Mouse (Mus musculus) B cell, adult (primary cell): Measurements from ENCODE around the gene Dnase1l1. TPM values are rescaled to one million over a fixed set of nuclear protein-coding genes. Genes with fewer than 3 reads are reported as not detected.

Experiments
- total RNA-seq: library from RNA; stranded (reverse); gene quantifications from 4 replicates; pipeline ENCODE4 v1.2.4, GENCODE M21; 2023; ENCODE audit not compliant: inconsistent age

The Dnase1l1 gene
- total RNA-seq: 13.0 to 20.3 TPM (median 15.0 TPM) in 4 replicates

DNA sequence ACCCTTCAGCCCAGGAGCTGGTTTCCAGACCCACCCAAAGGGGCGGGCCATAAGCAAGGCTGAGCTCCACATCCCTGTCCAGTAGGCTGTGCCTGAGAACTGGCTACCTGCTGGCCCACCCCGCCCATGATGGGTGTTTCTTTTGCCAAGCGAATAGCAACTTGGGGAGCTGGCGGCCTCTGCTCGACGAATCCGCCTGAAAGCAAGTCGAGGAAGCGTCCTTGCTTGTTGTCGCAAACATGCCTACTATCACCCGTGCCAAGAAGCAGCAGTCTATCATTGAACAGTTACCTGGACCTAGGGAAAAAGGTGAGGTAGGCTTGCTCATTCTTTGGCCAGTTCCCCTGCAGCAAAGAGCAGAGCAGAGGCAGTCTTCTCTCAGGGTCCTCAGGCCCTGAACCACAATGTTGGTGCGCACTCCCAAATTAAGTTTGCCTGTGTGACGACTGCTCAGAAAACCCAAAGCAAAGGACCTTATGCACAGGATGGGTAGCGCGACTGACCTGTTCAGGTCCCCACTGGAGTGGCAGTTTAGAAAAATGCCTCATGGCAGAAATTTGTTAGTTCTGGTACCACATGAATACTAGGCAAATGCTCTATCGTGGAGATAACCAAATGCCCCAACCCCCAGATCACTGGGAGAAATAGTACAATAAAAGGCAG lies at the start of gene Dnase1l1, which contains the start of gene Taz:
Gene Dnase1l1, minus strand, starts transcription at position 606 of the 663 bp plus-strand sequence.
Gene Taz, plus strand, starts transcription at position 181 of the 663 bp plus-strand sequence.

DNA sequence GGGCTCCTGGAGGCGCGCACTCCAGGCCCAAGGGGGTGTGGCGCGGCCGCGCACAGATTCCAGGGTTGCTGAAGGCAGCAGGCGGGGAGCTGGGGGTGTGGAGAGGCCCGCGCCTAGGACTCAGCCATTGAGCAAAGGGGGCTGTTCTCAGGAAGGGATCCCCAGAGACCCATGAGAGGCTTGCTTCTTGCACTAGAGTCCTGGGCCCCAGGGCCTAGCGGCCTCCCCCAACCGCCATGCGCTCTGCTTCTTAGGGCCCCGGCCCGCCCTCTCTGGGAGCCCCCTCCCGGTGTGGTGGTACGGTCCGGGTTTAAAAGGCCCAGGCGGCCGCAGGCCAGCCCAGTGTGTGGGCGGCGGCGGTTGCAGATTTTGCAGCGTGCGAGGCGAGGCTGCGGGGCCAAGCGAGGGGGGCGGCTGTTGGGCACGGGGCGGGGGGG lies 46.6 kb upstream of the Dnase1l1 start, which contains the start of gene Plxna3:
Gene Plxna3, plus strand, starts transcription at position 342 of the 437 bp plus-strand sequence.

DNA sequence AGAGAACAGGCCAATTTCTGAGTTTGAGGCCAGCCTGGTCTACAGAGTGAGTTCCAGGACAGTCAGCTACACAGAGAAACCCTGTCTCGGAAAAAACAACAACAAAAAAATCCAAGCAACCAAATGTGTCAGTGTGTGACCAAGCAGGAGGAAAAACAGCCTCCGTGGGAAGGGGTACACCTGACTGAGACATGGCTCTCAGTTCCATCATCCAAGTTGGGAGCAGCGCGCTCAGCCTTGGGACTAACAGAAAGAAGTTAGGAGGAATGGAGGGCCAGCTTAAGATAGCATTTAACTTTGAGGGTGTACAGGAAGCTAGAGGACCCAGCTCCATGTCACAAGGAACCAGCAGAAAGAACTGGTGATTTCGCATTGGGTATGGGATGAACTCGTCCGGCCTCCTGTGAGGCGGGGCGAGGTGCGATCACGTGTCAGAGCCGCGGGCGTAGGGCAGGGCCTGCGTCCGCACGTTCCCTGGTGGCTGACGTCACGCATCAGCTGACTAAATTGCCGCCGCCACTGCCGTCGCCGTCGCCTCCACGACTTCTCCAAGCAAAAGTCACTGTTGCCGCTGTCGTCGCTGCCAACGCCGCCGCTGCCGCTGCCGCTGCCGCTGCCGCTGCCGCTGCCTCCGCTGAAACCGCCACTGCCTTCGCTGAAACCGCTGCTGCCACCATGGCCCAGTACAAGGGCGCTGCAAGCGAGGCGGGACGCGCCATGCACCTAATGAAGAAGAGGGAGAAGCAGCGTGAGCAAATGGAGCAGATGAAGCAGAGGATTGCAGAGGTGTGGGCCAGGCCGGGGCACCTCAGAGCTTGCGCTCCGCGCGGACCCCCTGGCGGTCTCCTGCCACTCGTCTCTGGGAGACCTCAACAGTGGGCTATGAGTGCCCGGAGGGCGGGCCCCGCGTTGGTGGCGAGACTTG lies 30.7 kb upstream of the Dnase1l1 start, which contains the start of gene Fam50a:
Gene Fam50a, plus strand, starts transcription at position 494 of the 925 bp plus-strand sequence.

DNA sequence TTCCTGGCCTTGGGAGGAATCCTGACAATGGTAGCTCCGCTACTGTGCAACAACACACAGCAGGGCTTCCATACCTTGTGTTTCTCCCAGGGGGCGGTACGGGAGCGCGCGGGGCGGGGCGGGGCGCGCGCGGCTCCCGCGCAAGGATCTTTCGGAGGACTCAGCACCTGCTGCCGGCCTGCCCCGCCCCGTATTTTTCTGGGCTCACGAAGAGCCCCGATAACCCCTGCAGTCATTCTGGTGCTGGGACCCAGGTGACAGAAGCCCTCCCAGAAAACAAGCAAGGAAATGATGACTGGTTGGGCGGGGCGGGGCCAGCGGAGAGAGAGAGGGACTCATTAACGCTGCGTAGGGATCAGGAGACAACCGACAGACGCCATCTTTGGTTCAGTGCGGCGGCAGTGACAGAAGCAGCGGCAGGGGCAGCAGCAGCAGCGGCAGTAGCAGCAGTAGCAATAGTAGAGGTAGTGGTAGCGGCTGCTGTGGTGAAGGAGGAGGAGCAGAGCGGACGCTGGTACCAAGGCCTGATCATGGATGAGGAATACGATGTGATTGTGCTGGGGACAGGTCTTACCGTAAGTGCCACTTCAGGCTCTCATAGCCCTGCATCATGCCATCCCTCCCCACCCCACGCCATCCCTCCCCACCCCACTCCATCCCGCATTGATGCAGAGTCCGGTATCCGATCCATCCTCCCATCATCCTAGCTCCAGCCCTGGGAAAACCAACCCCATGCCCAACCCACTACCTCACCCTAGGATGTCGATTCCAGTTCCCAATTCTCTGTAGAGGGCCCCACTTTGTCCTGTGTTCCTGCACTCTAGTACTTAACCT lies 22.9 kb upstream of the Dnase1l1 start, which contains the start of gene Gdi1:
Gene Gdi1, plus strand, starts transcription at position 132 of the 834 bp plus-strand sequence.

DNA sequence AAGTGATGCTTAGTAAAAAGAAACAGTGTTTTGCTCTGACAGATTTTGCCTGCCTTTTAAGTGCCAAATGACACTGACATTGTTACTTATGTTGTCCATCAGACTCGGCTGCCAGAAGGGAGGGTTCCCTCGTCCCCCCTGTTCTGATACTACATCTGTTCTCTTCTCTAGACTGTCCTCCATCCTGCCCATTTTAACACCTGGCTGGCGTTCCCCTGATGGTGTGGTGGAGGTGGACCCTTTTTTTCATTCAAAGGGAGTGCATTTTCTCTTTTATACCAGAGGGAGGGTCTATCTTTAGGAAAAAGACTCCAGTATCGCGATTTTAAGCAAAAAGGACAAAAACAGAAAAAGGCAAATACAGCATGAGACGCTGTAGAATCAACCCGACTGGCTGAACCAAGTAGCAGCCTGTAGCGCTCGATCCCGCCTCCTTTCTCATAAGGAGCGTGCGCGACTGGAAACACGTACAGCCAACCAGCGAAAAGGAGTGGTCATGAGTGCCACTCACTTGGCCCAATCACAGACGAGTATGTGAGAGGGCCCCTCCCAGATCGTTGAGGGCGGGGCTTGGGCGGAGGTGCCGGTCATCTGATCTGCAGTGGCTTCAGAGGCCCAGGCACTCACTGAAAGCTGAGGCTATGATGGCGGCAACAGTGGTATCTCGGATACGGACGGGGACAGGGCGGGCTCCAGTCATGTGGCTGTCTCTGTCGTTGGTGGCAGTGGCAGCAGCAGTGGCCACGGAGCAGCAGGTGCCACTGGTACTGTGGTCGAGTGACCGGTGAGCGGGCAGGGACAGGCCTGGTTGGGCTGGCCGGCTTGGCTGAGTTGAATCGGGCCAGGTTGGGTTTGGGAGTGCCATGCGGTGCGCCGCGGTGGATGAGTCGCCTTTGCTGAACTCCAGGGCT lies 14.7 kb upstream of the Dnase1l1 start, which contains the start of gene Atp6ap1:
Gene Atp6ap1, plus strand, starts transcription at position 560 of the 911 bp plus-strand sequence.

DNA sequence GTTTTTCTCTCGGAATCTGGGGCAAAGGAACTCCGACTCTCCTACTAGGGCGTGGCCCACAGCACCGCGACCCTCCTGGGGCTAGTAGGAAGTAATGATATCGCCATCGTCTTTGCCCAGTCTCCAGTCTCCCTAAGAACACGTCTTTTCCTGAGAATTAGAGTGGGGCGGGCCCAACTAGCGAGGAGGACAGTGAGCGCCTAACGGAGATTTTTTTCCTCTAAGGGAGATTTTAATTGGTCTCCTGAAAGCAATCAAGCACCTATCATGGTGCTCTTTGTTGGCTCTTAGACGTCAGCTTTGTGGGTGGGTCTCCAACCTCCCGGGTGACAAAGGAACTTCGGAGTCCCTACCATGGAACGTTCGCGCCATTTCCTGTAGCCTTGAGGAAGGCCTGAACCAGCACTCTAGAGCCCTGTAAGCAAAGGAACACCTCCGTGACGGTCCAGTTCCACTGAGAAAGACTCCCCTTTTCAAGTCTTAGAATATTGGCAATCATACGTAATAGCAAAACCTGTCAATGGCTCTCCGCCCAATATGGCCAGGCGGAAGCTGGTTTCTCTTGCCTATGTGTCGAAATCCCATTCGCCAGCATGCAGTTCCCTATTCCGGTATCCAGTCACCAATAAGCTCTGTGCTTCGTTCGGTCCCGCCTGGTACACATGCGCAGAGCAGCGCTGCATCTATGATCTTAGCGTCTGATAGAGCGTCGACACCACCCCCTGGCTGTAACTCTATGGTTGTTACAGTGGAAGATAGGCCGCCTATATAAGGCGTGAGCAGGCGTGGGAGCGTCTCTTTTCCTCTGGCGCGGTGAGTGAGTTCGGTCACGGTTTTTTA lies 11.9 kb downstream of the Dnase1l1 start, which contains the start of gene Rpl10:
Gene Rpl10, plus strand, starts transcription at position 751 of the 840 bp plus-strand sequence.

DNA sequence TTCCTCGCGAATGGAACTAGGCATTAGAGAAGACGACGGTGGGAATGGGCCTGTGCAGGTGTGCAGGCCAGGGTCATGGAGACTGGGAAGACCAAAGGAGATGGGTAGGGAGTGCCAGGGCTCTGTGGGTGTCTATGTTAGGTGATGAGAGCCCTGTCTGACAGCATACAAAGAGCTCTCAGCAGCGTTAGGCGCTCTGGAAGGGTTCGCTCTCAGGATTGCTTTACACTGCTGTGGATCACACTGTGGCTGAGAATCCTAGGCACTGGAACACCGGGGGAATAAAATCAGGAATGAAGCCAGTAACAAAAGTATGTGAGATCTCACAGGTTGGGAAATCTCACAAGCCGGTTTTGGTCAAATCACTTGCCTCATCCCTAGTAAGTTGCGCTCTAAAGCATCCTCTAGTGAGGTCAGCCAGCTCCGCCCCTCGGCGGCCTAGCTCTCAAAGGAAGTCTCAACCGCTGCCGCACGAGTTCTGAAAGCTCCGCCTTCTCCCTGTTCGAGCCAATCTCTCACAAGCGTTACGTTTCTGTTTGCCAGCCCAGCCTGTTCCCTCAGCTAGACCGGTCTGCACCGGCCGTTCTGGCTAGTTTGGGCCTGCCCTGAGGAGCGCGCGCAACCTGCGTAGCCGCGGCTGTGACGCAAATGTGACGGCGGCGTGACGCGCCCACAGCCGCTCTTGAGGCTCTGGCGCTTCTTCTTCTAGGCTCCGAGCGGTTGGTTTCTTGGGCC lies 27.8 kb downstream of the Dnase1l1 start, which contains the start of gene Emd:
Gene Emd, plus strand, starts transcription at position 535 of the 735 bp plus-strand sequence.

DNA sequence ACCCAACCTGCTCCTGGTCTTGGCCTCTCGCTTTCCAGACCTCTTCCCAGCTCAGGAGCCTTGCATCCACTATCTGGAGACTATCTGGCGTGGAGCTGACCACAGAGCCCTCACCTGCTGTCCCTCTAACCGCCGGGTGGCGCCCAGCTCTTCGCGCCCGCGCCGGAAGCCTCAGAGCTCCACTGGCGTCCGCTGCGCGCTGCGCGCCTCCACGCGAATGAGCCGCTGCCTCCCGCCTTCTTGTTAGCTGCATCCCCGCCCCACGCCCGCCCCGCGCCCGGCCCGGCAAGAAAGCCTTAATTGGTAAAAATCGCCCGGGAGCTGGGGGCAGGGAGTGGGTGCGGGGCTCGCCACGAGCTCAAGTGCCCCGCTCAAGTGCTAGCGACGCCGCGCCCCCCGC lies 32.5 kb downstream of the Dnase1l1 start, which contains the start of gene Flna:
Gene Flna, minus strand, starts transcription at position 206 of the 400 bp plus-strand sequence.

Other genes starting within 250 kb of the Dnase1l1 start
- gene Opn1mw, start 154.9 kb downstream of the Dnase1l1 start, total RNA-seq: not detected in 4 replicates
- gene Mecp2, start 147.0 kb downstream of the Dnase1l1 start, total RNA-seq: 41.7 to 52.4 TPM (median 47.8 TPM) in 4 replicates
- gene Tex28, start 114.5 kb downstream of the Dnase1l1 start, total RNA-seq: not detected in 4 replicates
- 0.42 to 0.67 TPM (median 0.57 TPM) in 4 replicates for gene Tktl1, start 105.1 kb downstream of the Dnase1l1 start, total RNA-seq
- gene Flna, start 32.5 kb downstream of the Dnase1l1 start, total RNA-seq: 454 to 490 TPM (median 483 TPM) in 4 replicates
- gene Emd, start 27.6 kb downstream of the Dnase1l1 start, total RNA-seq: 89.2 to 95.0 TPM (median 89.9 TPM) in 4 replicates
- 578 to 737 TPM (median 614 TPM) in 4 replicates for gene Rpl10, start 11.5 kb downstream of the Dnase1l1 start, total RNA-seq
- gene Taz, start 425 bp downstream of the Dnase1l1 start, total RNA-seq: 93.5 to 123 TPM (median 106 TPM) in 4 replicates
- 166 to 176 TPM (median 174 TPM) in 4 replicates for gene Atp6ap1, start 14.8 kb upstream of the Dnase1l1 start, total RNA-seq
- gene Gdi1, start 22.7 kb upstream of the Dnase1l1 start, total RNA-seq: 307 to 387 TPM (median 365 TPM) in 4 replicates
- 101 to 115 TPM (median 104 TPM) in 4 replicates for gene Fam50a, start 30.7 kb upstream of the Dnase1l1 start, total RNA-seq
- gene Plxna3, start 46.7 kb upstream of the Dnase1l1 start, total RNA-seq: 13.3 to 19.2 TPM (median 16.1 TPM) in 4 replicates
- gene Lage3, start 71.3 kb upstream of the Dnase1l1 start, total RNA-seq: 23.7 to 32.8 TPM (median 26.6 TPM) in 4 replicates
- gene Ubl4a, start 90.9 kb upstream of the Dnase1l1 start, total RNA-seq: 21.4 to 36.5 TPM (median 28.5 TPM) in 4 replicates
- 13.5 to 19.3 TPM (median 16.5 TPM) in 4 replicates for gene Slc10a3, start 91.0 kb upstream of the Dnase1l1 start, total RNA-seq
- gene Fam3a, start 110.9 kb upstream of the Dnase1l1 start, total RNA-seq: 14.8 to 20.2 TPM (median 16.8 TPM) in 4 replicates
- 56.8 to 57.7 TPM (median 57.5 TPM) in 4 replicates for gene Ikbkg, start 111.0 kb upstream of the Dnase1l1 start, total RNA-seq
- gene G6pdx, start 146.9 kb upstream of the Dnase1l1 start, total RNA-seq: 31.4 to 37.9 TPM (median 35.4 TPM) in 4 replicates
- not detected in 4 replicates for gene Gm6880, start 199.1 kb upstream of the Dnase1l1 start, total RNA-seq